Mouse (Mus musculus) myocyte (in vitro differentiated cells): ENCODE results near the gene Gpx6.

Experiments used
- E2F4 ChIP-seq: IDR thresholded peaks from one replicate; pipeline ENCODE4 v1.6.1; 2011; ENCODE audit warnings: mild to moderate bottlenecking, control low read depth, moderate library complexity; ENCODE audit not compliant: insufficient read depth
- MAX ChIP-seq: IDR thresholded peaks from one replicate; pipeline ENCODE4 v1.6.1; 2011; ENCODE audit warnings: low read depth, mild to moderate bottlenecking, control low read depth
- MYOD1 ChIP-seq, 3 experiments: IDR thresholded peaks; one replicate each; pipeline ENCODE4 v1.6.1; 2011; ENCODE audit warnings: control low read depth in 2 of 3, low read depth in 2 of 3, mild to moderate bottlenecking in 2 of 3, moderate library complexity in 1 of 3; ENCODE audit not compliant: insufficient read length in 2 of 3, control insufficient read depth in 1 of 3
- POLR2A ChIP-seq: IDR thresholded peaks from one replicate; pipeline ENCODE4 v1.6.1; 2011; ENCODE audit warnings: low read depth, mild to moderate bottlenecking, control low read depth, moderate library complexity; ENCODE audit not compliant: insufficient read length
- POLR2AphosphoS2 ChIP-seq: IDR thresholded peaks from one replicate; pipeline ENCODE4 v1.6.1; 2011; ENCODE audit warnings: low read depth, control low read depth; ENCODE audit not compliant: insufficient read length
- TCF12 ChIP-seq: IDR thresholded peaks from one replicate; pipeline ENCODE4 v1.6.1; 2011; ENCODE audit warnings: mild to moderate bottlenecking, control low read depth; ENCODE audit not compliant: poor library complexity, insufficient read depth, severe bottlenecking
- TCF3 ChIP-seq: IDR thresholded peaks from one replicate; pipeline ENCODE4 v1.6.1; 2011; ENCODE audit warnings: low read depth, control low read depth; ENCODE audit not compliant: insufficient read length
- USF1 ChIP-seq: IDR thresholded peaks from one replicate; pipeline ENCODE4 v1.6.1; 2011; ENCODE audit warnings: low read depth, mild to moderate bottlenecking, control low read depth, moderate library complexity

DNA sequence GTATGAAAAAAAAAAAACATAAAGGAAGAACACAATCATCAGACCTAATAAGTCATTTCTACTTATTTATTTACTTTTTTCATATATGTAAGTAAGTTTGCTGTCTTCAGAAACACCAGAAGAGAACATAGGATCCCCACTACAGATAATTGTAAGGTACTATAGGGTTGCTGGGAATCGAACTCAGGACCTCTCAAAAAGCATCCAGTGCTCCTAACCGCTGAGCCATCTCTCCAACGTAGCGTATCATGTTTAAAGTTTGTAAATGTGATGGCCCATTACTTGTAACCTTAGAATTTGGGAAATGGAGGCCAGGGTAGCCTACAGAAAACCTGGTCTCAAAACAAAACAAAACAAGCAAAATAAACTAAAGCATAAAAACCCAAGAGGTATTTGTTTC, 44.4 kb upstream of the Gpx6 start:
- TF ChIP-seq POLR2A (no peak), POLR2AphosphoS2 (no peak), TCF12 (no peak), MYOD1 (IDR thresholded peaks at IDR 0.05; ENCODE audit: control insufficient read depth in 1 of 3, insufficient read length in 2 of 3, low read depth in 2 of 3) (no peak), MAX (no peak), USF1 (no peak), TCF3 (no peak), E2F4 (no peak)
